Mouse (Mus musculus) CH12.LX (cell line): ENCODE results near the gene Gm884. TPM values are rescaled to one million over a fixed set of nuclear protein-coding genes. Genes with fewer than 3 reads are reported as not detected.

Source experiments
- DNase-seq: peaks from one replicate; pipeline ENCODE4 v3.0.0-alpha.2; 2013; ENCODE audit errors: extremely low read depth
- H3K27ac ChIP-seq: 2 replicates; pipeline ENCODE4 v1.5.1; 2012; ENCODE audit warnings: low read depth, mild to moderate bottlenecking, control low read depth, moderate library complexity; ENCODE audit not compliant: insufficient read depth
- H3K27me3 ChIP-seq: replicated peaks from 2 replicates; pipeline ENCODE3; 2012; ENCODE audit warnings: inconsistent platforms
- H3K36me3 ChIP-seq, 2 experiments: replicated peaks in 1 of 2; 2 replicates each; pipeline versions ENCODE3 to v1.6.1; 2012; ENCODE audit warnings: inconsistent platforms in 1 of 2, low read length in 1 of 2, mild to moderate bottlenecking in 1 of 2, mixed read lengths in 1 of 2, moderate library complexity in 1 of 2; ENCODE audit not compliant: control insufficient read depth in 1 of 2, insufficient read depth in 1 of 2
- H3K4me1 ChIP-seq, 2 experiments: 2 replicates each; pipeline ENCODE4 v1.6.1; 2012; ENCODE audit warnings: inconsistent platforms in 1 of 2, moderate library complexity in 1 of 2; ENCODE audit not compliant: insufficient read depth in 2 of 2, control insufficient read depth in 1 of 2
- H3K4me2 ChIP-seq: 2 replicates; pipeline ENCODE4 v1.6.1; 2012; ENCODE audit warnings: low read depth, mild to moderate bottlenecking, control low read depth; ENCODE audit not compliant: poor library complexity, insufficient read depth, severe bottlenecking
- H3K4me3 ChIP-seq, 3 experiments: fragments of 150-350 bp in 1 of 3; sonication (generic) in 1 of 3; replicated peaks in 1 of 3; 2 replicates each; pipeline versions ENCODE3 to v1.5.1; 2011 to 2012; ENCODE audit warnings: low read depth in 2 of 3, low read length in 2 of 3, mild to moderate bottlenecking in 2 of 3, moderate library complexity in 2 of 3, control low read depth in 1 of 3, improper control_type of control experiment in 1 of 3, inconsistent platforms in 1 of 3, mixed read lengths in 1 of 3; ENCODE audit not compliant: poor library complexity in 1 of 3
- H3K79me2 ChIP-seq: replicated peaks from 2 replicates; pipeline ENCODE4 v1.6.1; 2012; ENCODE audit warnings: mild to moderate bottlenecking, moderate library complexity; ENCODE audit not compliant: control insufficient read depth, poor library complexity, insufficient read depth, severe bottlenecking; ENCODE audit errors: extremely low read depth
- H3K9ac ChIP-seq: 2 replicates; pipeline ENCODE4 v1.6.1; 2012; ENCODE audit warnings: low read depth, mild to moderate bottlenecking, control low read depth, moderate library complexity; ENCODE audit not compliant: insufficient read depth
- H3K9me3 ChIP-seq: replicated peaks from 2 replicates; pipeline ENCODE3; 2012; ENCODE audit warnings: low read length, inconsistent platforms, mixed read lengths
- CHD1 ChIP-seq: IDR thresholded peaks from 2 replicates; pipeline ENCODE4 v1.6.1; 2012; ENCODE audit warnings: low read depth, low read length, improper control_type of control experiment, inconsistent platforms
- CTCF ChIP-seq, 2 experiments: IDR thresholded peaks in 1 of 2; conservative IDR thresholded peaks in 1 of 2; 2 replicates each; pipeline ENCODE4 v1.5.1; 2011 to 2012; ENCODE audit warnings: low read depth in 2 of 2, low read length in 2 of 2, improper control_type of control experiment in 1 of 2, inconsistent platforms in 1 of 2, mild to moderate bottlenecking in 1 of 2, moderate library complexity in 1 of 2
- ELF1 ChIP-seq: IDR thresholded peaks from 2 replicates; pipeline ENCODE4 v1.6.1; 2014; ENCODE audit warnings: low read depth, mild to moderate bottlenecking, inconsistent platforms, low read length, improper control_type of control experiment
- EP300 ChIP-seq: IDR thresholded peaks from 2 replicates; pipeline ENCODE4 v1.6.1; 2011; ENCODE audit warnings: low read length, improper control_type of control experiment
- GABPA ChIP-seq: IDR thresholded peaks from 2 replicates; pipeline ENCODE4 v1.6.1; 2012; ENCODE audit warnings: low read depth, low read length, improper control_type of control experiment, inconsistent platforms; ENCODE audit not compliant: insufficient replicate concordance
- IRF4 ChIP-seq: IDR thresholded peaks from 2 replicates; pipeline ENCODE4 v1.6.1; 2014; ENCODE audit warnings: low read depth, mild to moderate bottlenecking, inconsistent platforms, low read length, improper control_type of control experiment
- JUN ChIP-seq: IDR thresholded peaks from 2 replicates; pipeline ENCODE4 v1.6.1; 2011; ENCODE audit warnings: low read depth, mild to moderate bottlenecking, low read length, improper control_type of control experiment, moderate library complexity; ENCODE audit not compliant: insufficient read depth
- KAT2A ChIP-seq: IDR thresholded peaks from 2 replicates; pipeline ENCODE4 v1.6.1; 2012; ENCODE audit warnings: low read length, improper control_type of control experiment, inconsistent platforms; ENCODE audit not compliant: insufficient replicate concordance
- MAX ChIP-seq: IDR thresholded peaks from 2 replicates; pipeline ENCODE4 v1.6.1; 2011; ENCODE audit warnings: low read length, improper control_type of control experiment
- MAZ ChIP-seq: IDR thresholded peaks from 2 replicates; pipeline ENCODE4 v1.6.1; 2012; ENCODE audit warnings: low read depth, mild to moderate bottlenecking, inconsistent platforms, low read length, improper control_type of control experiment, moderate library complexity
- MEF2A ChIP-seq: IDR thresholded peaks from 2 replicates; pipeline ENCODE4 v1.6.1; 2014; ENCODE audit warnings: low read depth, mild to moderate bottlenecking, inconsistent platforms, low read length, improper control_type of control experiment, borderline replicate concordance
- MXI1 ChIP-seq: IDR thresholded peaks from 2 replicates; pipeline ENCODE4 v1.6.1; 2011; ENCODE audit warnings: mild to moderate bottlenecking, low read depth, low read length, improper control_type of control experiment
- MYC ChIP-seq: IDR thresholded peaks from 2 replicates; pipeline ENCODE4 v1.6.1; 2011; ENCODE audit warnings: low read depth, mild to moderate bottlenecking, improper control_type of control experiment, low read length
- NELFE ChIP-seq: IDR thresholded peaks from 2 replicates; pipeline ENCODE4 v1.6.1; 2011; ENCODE audit warnings: low read depth, low read length, improper control_type of control experiment
- NRF1 ChIP-seq: IDR thresholded peaks from 2 replicates; pipeline ENCODE4 v1.6.1; 2014; ENCODE audit warnings: low read depth, mild to moderate bottlenecking, inconsistent platforms, low read length, improper control_type of control experiment, moderate library complexity
- PAX5 ChIP-seq: IDR thresholded peaks from 2 replicates; pipeline ENCODE4 v1.6.1; 2012; ENCODE audit warnings: low read length, inconsistent platforms, mixed read lengths
- POLR2A ChIP-seq: IDR thresholded peaks from 2 replicates; pipeline ENCODE4 v1.6.1; 2011; ENCODE audit warnings: low read depth, mild to moderate bottlenecking, improper control_type of control experiment, low read length
- RAD21 ChIP-seq: IDR thresholded peaks from 2 replicates; pipeline ENCODE4 v1.6.1; 2011; ENCODE audit warnings: low read depth, mild to moderate bottlenecking, low read length, improper control_type of control experiment, moderate library complexity
- SIN3A ChIP-seq: IDR thresholded peaks from 2 replicates; pipeline ENCODE4 v1.6.1; 2012; ENCODE audit warnings: low read length, improper control_type of control experiment, inconsistent platforms
- USF1 ChIP-seq: IDR thresholded peaks from 2 replicates; pipeline ENCODE4 v1.6.1; 2014; ENCODE audit warnings: low read depth, mild to moderate bottlenecking, inconsistent platforms, low read length, improper control_type of control experiment
- ZKSCAN1 ChIP-seq: IDR thresholded peaks from 2 replicates; pipeline ENCODE4 v1.6.1; 2012; ENCODE audit warnings: low read depth, inconsistent platforms, low read length, improper control_type of control experiment, borderline replicate concordance
- ZMIZ1 ChIP-seq: IDR thresholded peaks from 2 replicates; pipeline ENCODE4 v1.6.1; 2012; ENCODE audit warnings: low read depth, mild to moderate bottlenecking, inconsistent platforms, low read length, improper control_type of control experiment
- ZNF384 ChIP-seq: IDR thresholded peaks from 2 replicates; pipeline ENCODE4 v1.6.1; 2012; ENCODE audit warnings: low read depth, low read length, improper control_type of control experiment, inconsistent platforms
- dilution Hi-C: fragments of 300-500 bp; cut with MboI; formaldehyde crosslinking; loops from 2 replicates; pipeline ENCODE4 v1.14.3; 2020; ENCODE audit warnings: low sequenced_read_pairs; ENCODE audit not compliant: extremely low pct_unique_long_range_greater_than_20kb, extremely low pct_ligation_motif_present
- in situ Hi-C: fragments of 300-500 bp; cut with MboI; formaldehyde crosslinking; loops from 3 replicates; pipeline ENCODE4 v1.14.3; 2019; ENCODE audit warnings: low sequenced_read_pairs, low pct_ligation_motif_present, low pct_unique_long_range_greater_than_20kb, mixed read lengths
- polyA plus RNA-seq: library from polyadenylated mRNA; unstranded; fragments of >175 nt; gene quantifications from 2 replicates; pipeline ENCODE4 v1.2.1, GENCODE M21; 2012; ENCODE audit warnings: low read depth; ENCODE audit not compliant: insufficient read length
- total RNA-seq, 2 experiments: library from RNA; depleted of rRNA; stranded (reverse); fragments of 300-350 nt in 1 of 2; fragments of >200 nt in 1 of 2; gene quantifications; 2 replicates each; pipeline ENCODE4 v1.2.3; 2012 to 2014

The Gm884 gene
- total and polyA plus RNA-seq, 3 experiments: not detected

DNA sequence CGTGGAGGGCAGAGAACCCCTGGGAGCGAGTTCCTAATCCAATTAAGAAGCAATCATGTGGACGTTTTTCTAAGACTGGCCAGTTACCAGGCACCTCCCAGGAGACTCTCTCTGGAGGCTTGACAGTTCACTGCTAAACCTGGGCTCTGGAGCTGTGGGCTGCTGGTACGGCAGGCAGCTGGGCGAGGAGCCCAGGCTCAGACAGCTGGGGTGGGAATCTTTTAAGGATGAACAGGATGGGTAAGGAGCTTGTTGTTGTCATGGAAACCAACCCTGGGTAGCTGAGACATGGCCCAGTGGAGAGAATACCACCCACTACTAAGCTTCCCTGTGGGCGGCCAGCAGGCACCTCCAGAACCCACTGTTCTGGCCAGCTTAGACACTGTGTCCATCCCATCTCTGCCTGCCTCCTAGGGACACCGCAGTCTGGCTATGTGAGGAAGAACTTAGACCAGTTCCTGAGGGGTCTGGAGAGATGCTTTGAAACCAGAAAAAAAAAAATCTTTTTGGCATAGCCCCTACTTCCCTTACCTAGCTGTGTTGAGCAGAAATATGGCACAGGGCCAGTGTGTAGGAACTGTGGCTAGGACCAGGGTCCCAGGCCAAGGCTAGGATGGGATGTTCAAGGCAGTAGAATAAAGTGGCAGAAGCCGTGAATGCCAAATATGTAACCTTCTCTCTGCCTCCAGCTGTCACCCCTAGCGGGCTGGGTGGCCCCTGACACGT lies 45.4 kb upstream of the Gm884 start:
- H3K36me3 ChIP-seq: peaks cover 0 to 11% of the 10 kb centered on the region in 2 experiments
- H3K27me3 ChIP-seq: peaks cover 43% of the 10 kb centered on the region
- dilution Hi-C loops (no loop called here), in situ Hi-C loops (no loop called here)
- TF ChIP-seq EP300 (no peak), KAT2A (no peak), GABPA (no peak), CTCF (conservative IDR thresholded peaks at IDR 0.05 in 1 of 2, IDR thresholded peaks at IDR 0.05 in 1 of 2; ENCODE audit: low read depth in 2 of 2, low read length in 2 of 2) (no peak), MAX (no peak), MYC (no peak), NELFE (no peak), ELF1 (no peak), ZNF384 (no peak)
- no peak overlapping the region for H3K4me2 ChIP-seq
- H3K79me2 ChIP-seq: no peaks in the 10 kb centered on the region
- no peaks in the 10 kb centered on the region for H3K9me3 ChIP-seq
- H3K4me3 ChIP-seq: no peak overlapping the region
- no peak overlapping the region for H3K9ac ChIP-seq
- H3K4me1 ChIP-seq: no peaks in the 10 kb centered on the region
- DNase-seq: no peak
- H3K27ac ChIP-seq: no peak overlapping the region

DNA sequence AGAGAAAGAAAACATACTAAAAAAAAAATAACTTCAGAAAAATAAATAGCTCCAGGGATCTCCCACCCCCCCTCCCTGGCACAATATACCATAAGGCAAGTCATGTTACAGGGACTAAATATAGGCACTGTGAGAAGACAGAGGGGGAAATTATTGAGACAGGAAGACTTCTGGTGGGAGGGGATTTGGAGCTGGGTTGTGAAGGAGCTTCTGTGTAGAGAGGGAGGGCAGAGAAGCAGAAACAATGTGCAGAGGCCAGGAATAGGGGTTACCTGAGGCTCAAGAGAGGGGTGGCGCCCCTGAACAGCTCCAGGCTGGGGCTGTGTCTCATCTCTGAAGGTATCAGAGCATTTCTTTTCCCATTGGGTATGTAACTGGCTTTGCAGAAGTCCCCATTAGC lies 44.8 kb upstream of the Gm884 start:
- H3K27ac ChIP-seq: no peak overlapping the region
- TF ChIP-seq USF1 (no peak), ZKSCAN1 (no peak), KAT2A (no peak), RAD21 (no peak), MAX (no peak), GABPA (no peak), NELFE (no peak), MXI1 (no peak), NRF1 (no peak), JUN (no peak), ZMIZ1 (no peak), PAX5 (no peak), SIN3A (no peak), CHD1 (no peak), EP300 (no peak), MEF2A (no peak), IRF4 (no peak), MAZ (no peak), POLR2A (no peak)
- H3K36me3 ChIP-seq: peaks cover 0 to 5% of the 10 kb centered on the region in 2 experiments
- DNase-seq: no peak
- no peak overlapping the region for H3K4me3 ChIP-seq
- peaks cover 49% of the 10 kb centered on the region for H3K27me3 ChIP-seq
- H3K79me2 ChIP-seq: no peaks in the 10 kb centered on the region
- in situ Hi-C loops: no loop called here
- no peak overlapping the region for H3K4me2 ChIP-seq
- dilution Hi-C loops: no loop called here
- no peaks in the 10 kb centered on the region for H3K9me3 ChIP-seq
- no peak overlapping the region for H3K9ac ChIP-seq
- H3K4me1 ChIP-seq: no peaks in the 10 kb centered on the region
